Mouse (Mus musculus): Measurements from ENCODE around the gene Gucy2g.
"Not testable (repeated sequence)": the region's sequence is repeated elsewhere in the genome, so short reads cannot be mapped to it uniquely, and the experiment has no call there.

The Gucy2g gene

GRCm38 (mm10) chr19:55206482-55207138 is 34.4 kb downstream of the Gucy2g start:
- DNase-seq (ENCODE audit: low read depth) = peak; percentile 75

GRCm38 (mm10) chr19:55198303-55198702 is 42.7 kb downstream of the Gucy2g start:
- no peak for DNase-seq (ENCODE audit: low read depth)

DNA sequence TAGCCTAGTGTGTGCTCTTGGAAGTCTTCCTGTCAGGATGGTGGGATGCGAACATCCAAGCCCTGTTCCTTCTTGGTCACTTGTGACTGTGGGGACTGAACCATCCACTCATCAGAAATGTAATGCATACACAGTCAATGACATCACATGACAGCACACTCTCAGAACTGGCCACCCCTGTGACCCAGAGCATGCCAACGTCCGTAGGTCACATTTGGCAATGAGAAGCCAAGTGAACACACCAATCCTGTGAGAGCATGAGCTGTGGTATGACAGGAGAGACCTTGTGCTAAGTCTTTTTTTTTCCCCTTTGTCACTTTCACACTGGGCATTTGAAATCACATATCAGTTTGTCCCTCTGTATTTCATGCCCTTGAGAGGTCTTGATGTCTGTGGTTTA is 45.5 kb downstream of the Gucy2g start:
- DNase-seq (ENCODE audit: low read depth) = no peak

DNA sequence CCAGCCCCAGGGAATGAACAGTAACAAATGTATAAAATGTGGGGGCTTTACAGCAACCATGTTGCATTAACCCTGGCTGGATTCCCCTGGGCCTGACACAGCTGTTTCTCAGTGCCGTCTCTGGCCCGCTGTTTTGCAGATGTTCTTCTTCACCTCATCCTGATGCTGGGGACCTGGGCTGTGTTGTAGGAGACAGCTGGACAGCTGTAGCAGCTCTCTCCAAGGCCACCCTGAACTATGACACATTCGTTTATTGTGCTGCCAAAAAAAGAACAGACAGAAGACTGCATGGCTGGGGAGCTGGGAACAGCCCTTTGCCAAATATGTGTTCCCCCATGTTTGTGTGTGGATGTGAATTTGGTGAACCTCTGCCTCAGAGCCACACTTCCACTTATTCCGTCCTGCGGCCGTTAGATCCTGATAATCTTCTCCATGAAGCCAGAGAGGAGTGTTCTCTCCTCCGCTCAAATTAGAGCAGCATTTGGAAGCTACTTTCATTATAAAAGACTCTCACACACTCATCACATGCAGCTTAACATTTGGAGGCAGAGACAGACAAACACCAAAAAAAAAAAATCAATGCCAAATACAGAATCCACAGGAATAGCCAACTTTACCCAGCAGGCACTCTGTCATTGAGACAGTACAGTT is 46.4 kb downstream of the Gucy2g start:
- DNase-seq (ENCODE audit: low read depth) = no peak

GRCm38 (mm10) chr19:55193717-55194394 is 47.2 kb downstream of the Gucy2g start:
- DNase-seq (ENCODE audit: low read depth) = no peak

GRCm38 (mm10) chr19:55192254-55192945 is 48.6 kb downstream of the Gucy2g start:
- no peak for DNase-seq (ENCODE audit: low read depth)

GRCm38 (mm10) chr19:55191596-55191995 is 49.4 kb downstream of the Gucy2g start:
- DNase-seq (ENCODE audit: low read depth) = no peak

- no peak for DNase-seq (ENCODE audit: low read depth)
Observed at GRCm38 (mm10) chr19:55190065-55190464, 51.0 kb downstream of the Gucy2g start.

- DNase-seq (ENCODE audit: low read depth) = no peak
Observed at GRCm38 (mm10) chr19:55185651-55186050, 55.4 kb downstream of the Gucy2g start.

DNA sequence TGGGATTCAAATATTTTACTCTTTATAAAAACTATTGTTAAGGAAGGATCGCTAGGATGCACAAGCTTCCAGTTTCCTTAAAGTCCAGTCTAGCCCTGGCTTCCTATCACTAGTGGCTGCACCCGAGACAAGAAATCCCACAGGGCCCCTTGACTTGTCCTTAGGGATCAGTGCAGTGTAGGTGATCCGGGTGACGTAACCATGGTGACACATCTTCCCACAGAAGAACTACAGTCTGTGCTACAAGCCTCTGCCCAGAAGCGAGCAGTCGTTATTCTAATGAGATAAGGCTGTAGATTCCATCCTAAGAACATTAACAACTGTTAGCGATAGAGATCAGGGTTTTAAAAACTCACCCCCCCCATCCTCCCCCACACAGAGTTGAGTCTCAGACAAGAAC is 56.0 kb downstream of the Gucy2g start:
- DNase-seq (ENCODE audit: low read depth) = no peak

DNA sequence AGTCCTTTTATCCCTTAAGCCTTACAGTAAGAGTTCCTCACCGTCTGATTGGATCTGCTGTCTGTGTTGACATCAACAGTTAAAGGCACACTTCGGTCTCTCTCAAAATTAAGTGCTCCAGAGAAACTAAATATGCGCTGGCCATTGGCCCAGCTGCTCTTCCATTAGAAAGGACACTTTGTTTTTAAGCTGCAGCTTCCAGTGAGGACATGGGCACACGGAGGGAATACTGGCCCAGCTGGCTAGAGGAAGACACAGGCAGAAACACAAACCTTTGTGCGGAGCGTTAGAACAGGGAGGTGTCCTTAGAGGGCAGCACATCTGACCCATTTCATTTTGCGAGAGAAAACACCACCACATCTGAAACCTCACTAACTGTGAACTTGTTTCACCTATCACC is 56.6 kb downstream of the Gucy2g start:
- no peak for DNase-seq (ENCODE audit: low read depth)

DNA sequence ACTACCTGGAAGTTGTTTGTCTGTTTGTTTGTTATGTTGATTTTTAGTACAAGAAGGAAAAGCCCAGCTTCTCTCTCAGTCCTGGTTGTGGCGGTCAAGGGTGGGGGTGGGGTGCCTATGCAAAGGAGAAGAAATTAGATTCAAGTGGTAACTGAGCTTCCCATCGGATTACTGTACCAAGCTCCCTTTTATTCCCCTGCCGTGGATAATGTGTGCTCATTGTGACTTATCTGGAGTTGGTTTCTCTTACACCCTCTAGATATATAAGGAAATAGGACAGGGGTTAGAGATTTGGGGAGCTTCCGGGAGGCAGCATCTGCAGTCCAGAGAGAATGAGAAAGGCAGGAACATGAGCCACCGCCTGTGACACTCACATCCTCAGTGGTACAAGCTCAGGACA is 60.6 kb downstream of the Gucy2g start, which contains the start of gene Tectb:
Gene Tectb, plus strand, starts transcription at position 301 of the 400 bp plus-strand sequence.
- no peak for DNase-seq (ENCODE audit: low read depth)

GRCm38 (mm10) chr19:55177143-55177542 is 63.9 kb downstream of the Gucy2g start:
- no peak for DNase-seq (ENCODE audit: low read depth)

- DNase-seq (ENCODE audit: low read depth) = no peak
Observed at GRCm38 (mm10) chr19:55171585-55171984, 69.5 kb downstream of the Gucy2g start.

GRCm38 (mm10) chr19:55170399-55170798 is 70.6 kb downstream of the Gucy2g start:
- DNase-seq (ENCODE audit: low read depth) = no peak

GRCm38 (mm10) chr19:55169236-55169729 is 71.8 kb downstream of the Gucy2g start:
- DNase-seq (ENCODE audit: low read depth) = not testable (repeated sequence)

DNA sequence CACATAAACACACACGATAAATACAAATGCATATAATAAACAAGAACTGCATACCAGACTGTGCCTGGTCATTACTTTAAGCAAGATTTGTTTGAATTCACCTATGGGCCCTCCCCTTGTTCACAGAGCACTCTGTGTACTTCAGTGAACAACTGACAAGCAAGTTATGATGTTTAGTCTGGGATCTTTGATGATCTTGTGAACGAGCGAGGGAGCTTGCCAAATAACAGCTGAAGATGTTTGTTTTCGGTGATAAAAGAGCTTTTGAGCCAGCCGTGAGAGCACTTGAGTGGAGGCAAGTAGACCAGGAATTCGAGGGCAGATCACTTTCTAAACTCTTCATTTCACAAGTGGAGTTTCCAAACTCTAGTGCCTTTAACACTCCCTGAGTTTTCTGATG is 72.7 kb downstream of the Gucy2g start:
- no peak for DNase-seq (ENCODE audit: low read depth)

DNA sequence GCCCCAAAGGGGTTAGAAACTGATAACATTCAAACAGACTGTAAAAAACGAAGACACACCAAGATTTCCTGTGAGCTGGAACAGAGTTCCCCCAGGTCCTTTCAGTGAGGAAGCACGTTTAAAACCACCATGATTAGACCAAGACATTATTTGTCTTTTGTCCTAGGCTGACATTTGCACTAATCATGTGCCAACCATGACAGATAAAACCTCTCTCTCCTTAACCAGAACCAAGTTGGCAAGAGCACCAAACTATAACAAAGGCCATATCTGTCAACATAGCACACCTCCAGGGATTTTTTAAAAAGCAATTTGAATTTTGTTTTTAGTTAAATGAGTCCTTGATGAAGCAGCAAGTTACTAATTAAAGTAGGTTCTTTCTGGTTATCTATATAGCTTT is 73.3 kb downstream of the Gucy2g start:
- DNase-seq (ENCODE audit: low read depth) = no peak

GRCm38 (mm10) chr19:55166741-55167140 is 74.3 kb downstream of the Gucy2g start:
- DNase-seq (ENCODE audit: low read depth) = no peak

- DNase-seq (ENCODE audit: low read depth) = no peak
Observed at GRCm38 (mm10) chr19:55165954-55166353, 75.1 kb downstream of the Gucy2g start.

DNA sequence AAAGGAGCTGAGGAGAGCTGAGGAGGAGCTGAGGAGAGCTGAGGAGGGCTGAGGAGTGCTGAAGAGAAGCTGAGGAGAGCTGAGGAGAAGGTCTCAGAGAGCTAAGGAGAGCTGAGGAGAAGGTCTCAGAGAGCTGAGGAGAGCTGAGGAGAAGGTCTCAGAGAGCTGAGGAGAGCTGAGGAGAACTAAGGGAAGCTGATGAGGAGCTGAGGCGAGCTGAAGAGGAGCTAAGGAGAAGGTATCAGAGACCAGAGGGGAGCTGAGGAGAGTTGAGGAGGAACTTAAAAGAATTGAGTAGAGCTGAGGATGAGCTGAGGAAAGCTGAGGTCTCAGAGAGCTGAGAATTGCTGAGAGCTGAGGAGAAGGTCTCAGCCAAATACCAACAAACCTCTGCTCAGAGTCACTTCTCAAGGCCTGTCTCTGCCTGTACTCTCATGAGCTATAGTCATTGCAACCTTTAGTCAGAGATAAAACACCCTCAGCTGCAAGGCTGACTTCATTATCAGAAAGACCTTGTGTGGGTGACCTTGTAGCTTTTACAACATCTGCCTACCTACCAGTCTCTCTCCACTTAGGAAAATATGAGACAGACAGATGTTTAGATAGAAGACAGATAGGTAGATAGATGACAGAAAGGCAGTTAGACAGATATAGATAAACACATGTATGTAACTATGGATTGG is 75.7 kb downstream of the Gucy2g start:
- DNase-seq (ENCODE audit: low read depth) = no peak

- DNase-seq (ENCODE audit: low read depth) = no peak
Observed at GRCm38 (mm10) chr19:55164162-55164561, 76.9 kb downstream of the Gucy2g start.

All from c-Kit-positive CD71-positive TER-119-negative erythroid progenitor cells, embryonic 14.5 days (primary cell).